8 mouse cellular contexts compared by ENCODE assay signal in genomic region chr17:6108175-6108574, GRCm38 (mm10). TPM values are rescaled to one million over a fixed set of nuclear protein-coding genes. Genes with fewer than 3 reads are reported as not detected.
DNase-seq lines count a peak whose midpoint lies in the region; ATAC-seq lines count a peak whose summit lies in the region.

No protein-coding gene starts in this region.

- 0 out of 2 replicates have a peak overlapping the region, but pooled peaks have one; percentile 41 for H3K9ac ChIP-seq in lung, embryonic 16.5 days (ENCODE audit: low read length)
- peak overlapping the region; percentile 96 for H3K9ac ChIP-seq in limb, embryonic 12.5 days (replicated peaks)
- H3K9ac ChIP-seq in stomach, embryonic 14.5 days (replicated peaks; ENCODE audit: low read depth, low read length), result 0 out of 2 replicates have a peak overlapping the region, but pooled peaks have one; percentile 94

- no peaks in the 10 kb centered on the region for H3K27me3 ChIP-seq in lung, embryonic 16.5 days (ENCODE audit: control insufficient read depth, insufficient read depth, low read depth, low read length)
- peaks cover 4% of the 10 kb centered on the region; the same call in 1 of the 2 replicates for H3K27me3 ChIP-seq in limb, embryonic 12.5 days
- no peaks in the 10 kb centered on the region for H3K27me3 ChIP-seq in stomach, embryonic 14.5 days (ENCODE audit: control insufficient read depth, insufficient read depth, low read length)

- H3K27ac ChIP-seq in lung, embryonic 16.5 days (ENCODE audit: low read length), result no peak overlapping the region
- no peak overlapping the region for H3K27ac ChIP-seq in limb, embryonic 12.5 days
- H3K27ac ChIP-seq in stomach, embryonic 14.5 days (ENCODE audit: low read length), result no peak overlapping the region

- no peaks in the 10 kb centered on the region for H3K36me3 ChIP-seq in lung, embryonic 16.5 days (ENCODE audit: control insufficient read depth, insufficient read depth, low read length)
- H3K36me3 ChIP-seq in limb, embryonic 12.5 days, result peaks cover 26% of the 10 kb centered on the region
- no peaks in the 10 kb centered on the region for H3K36me3 ChIP-seq in stomach, embryonic 14.5 days (ENCODE audit: control insufficient read depth, insufficient read depth, low read length)

- no peaks in the 10 kb centered on the region for H3K9me3 ChIP-seq in lung, embryonic 16.5 days (ENCODE audit: control insufficient read depth, low read length)
- no peaks in the 10 kb centered on the region for H3K9me3 ChIP-seq in limb, embryonic 12.5 days
- H3K9me3 ChIP-seq in stomach, embryonic 14.5 days (ENCODE audit: control insufficient read depth, low read depth, low read length), result no peaks in the 10 kb centered on the region

- H3K4me2 ChIP-seq in lung, embryonic 16.5 days (ENCODE audit: low read depth, low read length), result peak overlapping the region; percentile 73
- H3K4me2 ChIP-seq in limb, embryonic 12.5 days, result peak overlapping the region; percentile 72
- peak overlapping the region; percentile 54 for H3K4me2 ChIP-seq in stomach, embryonic 14.5 days (replicated peaks; ENCODE audit: low read depth, low read length)

- WGBS in lung, embryonic 16.5 days, result 49% methylated on average over 7 of the region's 7 CpGs
- WGBS in limb, embryonic 12.5 days, result 63% methylated on average over 7 of the region's 7 CpGs
- WGBS in stomach, embryonic 14.5 days, result 57% methylated on average over 7 of the region's 7 CpGs

- H3K4me3 ChIP-seq in lung, embryonic 16.5 days (ENCODE audit: low read length), result peak overlapping the region; percentile 89
- H3K4me3 ChIP-seq in limb, embryonic 12.5 days (replicated peaks), result peak overlapping the region; percentile 85
- peak overlapping the region; percentile 76 for H3K4me3 ChIP-seq in stomach, embryonic 14.5 days (ENCODE audit: low read depth, low read length)

- no peak for DNase-seq in lung, postnatal 14 days
- peak; percentile 18 for DNase-seq in heart, adult 8-10 months (ENCODE audit: low spot score)
- DNase-seq in spleen, adult 18-20 months, result no peak
- no peak for DNase-seq in adrenal gland, adult 18-20 months (ENCODE audit: low spot score in 2 of 2)

- H3K4me1 ChIP-seq in lung, embryonic 16.5 days (replicated peaks; ENCODE audit: control insufficient read depth, insufficient read depth, low read length), result peaks cover 13% of the 10 kb centered on the region; the same call in 1 of the 2 replicates
- peaks cover 23% of the 10 kb centered on the region for H3K4me1 ChIP-seq in limb, embryonic 12.5 days (replicated peaks)
- H3K4me1 ChIP-seq in stomach, embryonic 14.5 days (ENCODE audit: control insufficient read depth, insufficient read depth, low read length), result peaks cover 12% of the 10 kb centered on the region; the same call in 1 of the 2 replicates

- no peak for ATAC-seq in lung, embryonic 16.5 days (ENCODE audit: low read depth)
- ATAC-seq in limb, embryonic 12.5 days (ENCODE audit: insufficient number of reproducible peaks, insufficient read depth, low FRiP score, low TSS enrichment, low read depth), result no peak
- ATAC-seq in stomach, embryonic 14.5 days (ENCODE audit: insufficient number of reproducible peaks, insufficient read depth, low FRiP score, low read depth), result no peak
- ATAC-seq in activated CD4-positive, CD25-positive, alpha-beta regulatory T cell, adult 4 months, result no peak

RNA-seq across cellular contexts. Expression of gene Tulp4, which starts 1.9 kb away (rescaled TPM):
- 56.0 and 72.9 TPM in 2 replicates for polyA plus RNA-seq in lung, embryonic 16.5 days (2015; fragmentation: Nextera tagmentation; extraction: Ambion mirVana)
- 100 to 1,000 TPM; 100 to 109 (median 105) TPM for total RNA-seq in heart, adult 8-10 months (2022)
- 93.0 and 103 TPM in 2 replicates for polyA plus RNA-seq in limb, embryonic 12.5 days (2016; fragmentation: Nextera tagmentation; extraction: Ambion mirVana)
- polyA plus RNA-seq in stomach, embryonic 14.5 days (2014; fragmentation: Nextera tagmentation; extraction: Ambion mirVana), result 86.9 and 100 TPM in 2 replicates
- 10 to 100 TPM; 29.5 to 46.5 TPM for polyA plus RNA-seq in activated CD4-positive, CD25-positive, alpha-beta regulatory T cell, adult 4 months (2017; shearing (Covaris generic))
- total RNA-seq in adrenal gland, adult 18-20 months (2021), result 10 to 100 TPM; 77.4 to 85.5 TPM

RNA-seq across cellular contexts. Expression of gene Gtf2h5, which starts 28.6 kb away (rescaled TPM):
- 172 and 179 TPM in 2 replicates for polyA plus RNA-seq in lung, embryonic 16.5 days (2015; fragmentation: Nextera tagmentation; extraction: Ambion mirVana)
- 10 to 100 TPM; 58.4 to 70.5 (median 62.3) TPM for total RNA-seq in heart, adult 8-10 months (2022)
- polyA plus RNA-seq in limb, embryonic 12.5 days (2016; fragmentation: Nextera tagmentation; extraction: Ambion mirVana), result 170 and 176 TPM in 2 replicates
- 167 and 175 TPM in 2 replicates for polyA plus RNA-seq in stomach, embryonic 14.5 days (2014; fragmentation: Nextera tagmentation; extraction: Ambion mirVana)
- 100 to 1,000 TPM in 1 of 2 experiments, 10 to 100 TPM in 1; 96.4 to 102 TPM for polyA plus RNA-seq in activated CD4-positive, CD25-positive, alpha-beta regulatory T cell, adult 4 months (2017; shearing (Covaris generic))
- total RNA-seq in adrenal gland, adult 18-20 months (2021), result 10 to 100 TPM; 82.9 to 86.3 TPM

RNA-seq across cellular contexts. Expression of gene Serac1, which starts 28.6 kb away (rescaled TPM):
- polyA plus RNA-seq in lung, embryonic 16.5 days (2015; fragmentation: Nextera tagmentation; extraction: Ambion mirVana), result 4.4 TPM in 2 replicates
- 1 to 10 TPM; 6.2 to 8.3 (median 6.7) TPM for total RNA-seq in heart, adult 8-10 months (2022)
- 5.7 and 7.7 TPM in 2 replicates for polyA plus RNA-seq in limb, embryonic 12.5 days (2016; fragmentation: Nextera tagmentation; extraction: Ambion mirVana)
- 5.3 and 8.6 TPM in 2 replicates for polyA plus RNA-seq in stomach, embryonic 14.5 days (2014; fragmentation: Nextera tagmentation; extraction: Ambion mirVana)
- polyA plus RNA-seq in activated CD4-positive, CD25-positive, alpha-beta regulatory T cell, adult 4 months (2017; shearing (Covaris generic)), result 1 to 10 TPM; 1.8 to 2.0 TPM
- 1 to 10 TPM; 7.1 to 8.2 TPM for total RNA-seq in adrenal gland, adult 18-20 months (2021)

Comparison
In these comparisons a context has a peak if more than half of its experiments do, and no peak if none do; other contexts are left out.
1. H3K9ac ChIP-seq: peak in every context shown above with its lines; median percentile 96 in limb, embryonic 12.5 days; 94 in stomach, embryonic 14.5 days; 41 in lung, embryonic 16.5 days.